Mouse (Mus musculus): ENCODE measurements around the gene Insm1. TPM values are rescaled to one million over a fixed set of nuclear protein-coding genes. Genes with fewer than 3 reads are reported as not detected.

Insm1 gene
- 1 to 10 TPM; 7.2 to 8.4 TPM for total RNA-seq (2021)
- long read RNA-seq, experiment 1, partial matches to known transcripts: 0 of 1 reads
- long read RNA-seq, experiment 1, other reads (novel, unspliced or antisense): 0 of 1 reads
- long read RNA-seq, experiment 2, transcript Insm1-201 (1 exons, 3,100 nt): major isoform, 9 of 9 reads
- long read RNA-seq, experiment 2, partial matches to known transcripts: 0 of 9 reads
- long read RNA-seq, experiment 2, other reads (novel, unspliced or antisense): 0 of 9 reads

DNA sequence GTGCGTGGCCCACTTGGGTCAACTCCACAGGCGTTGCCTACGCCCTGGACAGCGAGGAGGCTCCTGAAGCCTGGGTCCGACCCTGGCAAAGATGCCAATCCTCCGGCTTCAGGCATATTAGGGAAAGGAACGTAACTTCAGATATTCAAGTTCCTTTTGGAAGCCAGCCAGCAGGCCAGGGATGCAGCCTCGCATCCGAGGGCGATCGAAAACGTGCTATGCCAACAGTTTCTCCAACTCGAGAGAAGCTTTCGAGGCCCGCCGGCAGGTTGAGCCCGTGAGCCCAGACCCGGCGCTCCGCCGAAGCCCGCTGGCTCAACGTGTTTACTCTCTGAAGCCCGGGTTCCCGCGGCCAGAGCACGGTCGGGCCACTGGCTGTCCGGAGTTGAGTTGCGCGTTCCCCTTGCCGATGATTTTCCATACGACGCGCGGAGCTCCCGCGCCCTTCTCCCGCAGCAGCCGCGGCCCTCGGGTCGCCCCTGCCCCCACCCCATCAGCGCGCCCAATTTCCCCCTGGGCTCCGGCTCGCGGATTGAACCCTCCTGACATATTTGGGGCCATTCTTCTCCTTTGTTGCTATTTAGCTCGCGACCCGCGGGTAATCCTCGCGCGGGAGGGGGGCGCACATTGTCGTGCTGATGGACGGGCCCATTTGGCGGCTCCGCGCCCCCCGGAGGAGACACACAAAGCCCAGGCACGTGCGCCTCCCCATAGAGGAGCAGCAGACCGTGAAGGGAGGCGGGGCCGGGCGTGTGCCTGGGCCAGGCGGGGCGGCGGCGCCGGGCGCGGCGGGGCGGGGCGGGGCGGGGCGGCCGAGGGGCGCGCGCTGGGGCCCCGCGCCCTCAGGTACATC is at the start of gene Insm1:
Insm1 (plus strand) TSS at position 846 of the 853 bp plus-strand sequence.
- DNase-seq (ENCODE audit: low spot score in 2 of 2): peak; percentile 39 to 59

DNA sequence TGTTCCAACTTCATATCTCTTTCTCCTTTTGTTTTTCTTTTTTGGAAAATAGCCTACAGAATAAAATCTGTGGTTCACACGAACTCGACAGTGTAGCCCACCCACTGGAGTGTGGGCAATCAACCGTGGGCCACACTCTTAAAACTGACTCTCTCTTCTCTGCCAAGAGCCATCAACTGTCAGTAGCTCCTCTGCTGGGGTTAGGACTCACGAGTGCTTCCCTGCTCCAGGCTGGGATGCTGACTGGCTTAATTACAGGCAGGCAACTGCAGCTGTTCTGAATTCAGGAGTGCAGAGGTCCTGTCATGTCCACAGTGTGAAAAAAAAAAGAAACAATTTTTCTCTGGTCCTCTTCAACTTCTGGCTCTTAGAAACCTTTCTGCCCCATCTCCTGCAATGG is 49.6 kb upstream of the Insm1 start:
- no peak for DNase-seq (ENCODE audit: low spot score in 2 of 2)

DNA sequence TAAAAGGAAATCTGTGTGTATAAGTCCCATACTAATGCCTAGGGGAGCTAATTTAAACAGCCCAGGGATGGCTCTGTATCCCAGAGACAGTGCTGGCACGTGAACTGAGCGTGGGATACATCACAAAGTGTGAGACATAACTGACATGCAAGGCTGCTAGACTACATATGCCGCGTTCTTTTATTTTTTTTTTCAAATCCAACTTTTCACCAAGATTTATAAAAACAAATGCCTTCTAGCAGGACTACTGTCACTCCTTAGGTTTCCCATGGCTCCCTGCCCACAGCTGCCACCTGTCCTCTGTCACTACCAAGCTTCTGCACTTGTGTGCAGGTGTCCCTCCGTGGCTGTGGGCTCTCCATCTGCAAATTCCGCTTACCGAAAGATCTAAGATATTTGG is 47.5 kb upstream of the Insm1 start:
- DNase-seq (ENCODE audit: low spot score in 2 of 2): peak in 1 of 2 experiments; percentile 41

- DNase-seq (ENCODE audit: low spot score in 2 of 2): no peak
Measured at GRCm38 (mm10) chr2:146178718-146179117, 43.0 kb upstream of the Insm1 start.

GRCm38 (mm10) chr2:146183830-146184793 is 37.6 kb upstream of the Insm1 start:
- DNase-seq (ENCODE audit: low spot score in 2 of 2): no peak

DNA sequence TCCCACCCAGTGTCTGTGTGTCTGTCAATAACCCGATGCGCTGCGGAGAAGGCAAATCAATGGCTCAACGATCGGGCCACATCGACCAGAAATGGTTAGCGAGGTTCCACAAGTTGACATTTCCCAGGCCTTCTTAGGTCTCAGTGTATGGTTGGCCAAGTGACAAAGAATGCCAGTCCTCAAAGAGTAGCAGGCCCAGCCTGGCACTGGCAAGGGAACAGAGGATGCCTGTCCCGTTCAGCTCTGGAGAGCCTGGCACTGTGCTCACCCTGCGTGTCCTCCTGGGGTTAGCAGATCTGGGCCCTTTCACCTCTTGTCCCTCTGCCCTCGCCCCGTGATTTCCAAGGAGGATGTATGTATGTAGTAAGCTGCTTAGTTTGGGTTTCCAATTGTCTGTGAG is 25.6 kb upstream of the Insm1 start:
- no peak for DNase-seq (ENCODE audit: low spot score in 2 of 2)

DNA sequence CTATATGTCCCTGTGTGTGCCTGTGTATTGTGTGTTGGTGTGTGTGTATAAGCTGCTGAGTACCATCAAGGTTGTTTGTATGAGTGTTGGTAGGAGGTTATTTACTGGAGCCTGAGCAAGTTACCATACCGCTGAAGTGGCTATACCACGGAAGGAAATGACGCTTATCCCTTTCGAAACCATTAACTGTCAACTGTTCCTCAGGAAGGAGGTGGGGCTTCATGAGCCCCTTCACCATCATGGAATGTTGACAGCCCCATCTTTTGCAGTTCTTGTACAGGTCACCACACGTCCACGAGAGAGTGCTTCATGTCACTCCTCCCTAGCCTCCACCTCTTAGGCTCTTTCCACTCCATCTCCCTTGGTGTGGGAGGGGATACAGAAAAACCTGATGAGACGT is 23.8 kb upstream of the Insm1 start:
- no peak for DNase-seq (ENCODE audit: low spot score in 2 of 2)

DNA sequence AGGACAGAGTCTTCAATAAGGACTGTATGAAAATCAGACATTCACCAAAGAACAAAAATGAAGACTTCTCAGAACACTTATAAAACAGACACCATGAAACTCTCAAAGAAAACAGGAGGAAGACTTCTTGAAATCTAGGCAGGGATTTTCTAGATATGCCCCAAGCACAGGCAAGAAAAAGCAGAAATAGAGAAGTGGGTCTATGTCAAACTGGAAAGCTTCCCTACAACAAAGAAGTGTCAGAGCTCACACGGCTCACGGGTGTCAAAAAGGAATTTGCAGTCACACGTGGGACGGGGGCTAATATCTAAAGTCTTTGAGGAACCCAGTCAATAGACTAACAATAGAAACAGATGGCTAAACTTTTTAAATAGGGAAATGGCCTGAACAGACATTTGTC is 10.8 kb upstream of the Insm1 start:
- DNase-seq (ENCODE audit: low spot score in 2 of 2): no peak

DNA sequence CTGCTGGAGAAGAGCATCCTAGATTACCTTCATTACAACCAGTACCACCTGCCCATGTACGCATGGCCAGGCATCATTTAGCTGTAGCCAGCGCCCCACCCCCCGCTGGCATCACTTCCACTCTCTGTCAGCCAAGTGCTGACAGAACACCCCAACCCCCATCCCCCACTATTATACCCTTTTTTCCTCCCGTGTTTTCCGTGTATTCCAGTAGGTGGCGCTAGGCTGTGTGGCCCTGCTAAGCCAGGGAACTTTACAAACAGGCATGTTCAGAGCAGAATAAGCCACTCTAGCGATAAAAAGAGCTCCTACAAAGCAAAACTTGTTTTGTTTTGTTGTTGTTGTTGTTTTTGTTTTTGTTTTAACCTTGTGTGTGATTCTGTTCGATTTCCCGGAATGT is 7.0 kb upstream of the Insm1 start:
- peak; percentile 50 to 71 for DNase-seq (ENCODE audit: low spot score in 2 of 2)

DNA sequence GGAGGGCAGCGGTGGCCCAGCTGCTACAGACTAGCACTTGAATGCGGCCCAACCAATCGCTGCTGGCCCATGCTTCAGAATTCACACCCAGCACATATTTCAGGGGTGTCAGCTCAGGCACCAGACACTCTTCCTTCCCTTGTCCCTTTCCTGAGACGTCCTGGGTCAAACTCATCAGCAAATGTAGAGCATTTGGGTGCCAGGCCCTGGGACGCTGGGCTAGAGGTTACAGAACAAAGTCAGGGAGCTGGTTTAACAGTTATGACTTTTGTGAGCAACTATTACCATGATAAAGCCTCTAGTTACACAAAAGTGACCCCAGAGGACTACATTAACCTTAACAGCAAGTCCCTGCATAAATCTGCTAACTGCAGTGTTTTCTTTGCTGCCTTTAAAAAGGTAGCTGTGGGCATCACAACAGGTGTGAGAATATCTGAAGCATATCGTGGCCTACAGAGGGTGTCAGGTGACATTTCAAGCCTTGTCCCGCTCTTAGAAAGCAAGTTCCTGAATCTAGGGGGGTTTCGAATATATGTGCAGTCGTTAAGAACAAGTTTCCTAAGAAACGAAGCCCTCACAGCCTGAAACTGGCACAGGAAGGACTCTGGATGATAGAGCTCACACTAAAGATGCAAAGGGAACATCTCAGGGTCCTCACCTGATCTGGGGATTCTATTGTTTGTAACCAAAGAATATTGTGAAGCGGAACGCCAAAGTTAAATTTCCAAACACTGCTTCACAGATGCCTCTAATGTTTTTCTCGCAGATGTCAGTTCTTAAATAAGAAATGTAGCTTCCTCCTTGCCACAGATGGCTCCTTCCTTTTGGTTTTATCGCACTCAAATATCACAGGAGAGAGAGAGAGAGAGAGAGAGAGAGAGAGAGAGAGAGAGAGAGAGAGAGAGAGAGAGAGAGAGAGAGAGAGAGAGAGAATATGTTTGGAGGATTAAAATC is 5.3 kb upstream of the Insm1 start:
- no peak for DNase-seq (ENCODE audit: low spot score in 2 of 2)

DNA sequence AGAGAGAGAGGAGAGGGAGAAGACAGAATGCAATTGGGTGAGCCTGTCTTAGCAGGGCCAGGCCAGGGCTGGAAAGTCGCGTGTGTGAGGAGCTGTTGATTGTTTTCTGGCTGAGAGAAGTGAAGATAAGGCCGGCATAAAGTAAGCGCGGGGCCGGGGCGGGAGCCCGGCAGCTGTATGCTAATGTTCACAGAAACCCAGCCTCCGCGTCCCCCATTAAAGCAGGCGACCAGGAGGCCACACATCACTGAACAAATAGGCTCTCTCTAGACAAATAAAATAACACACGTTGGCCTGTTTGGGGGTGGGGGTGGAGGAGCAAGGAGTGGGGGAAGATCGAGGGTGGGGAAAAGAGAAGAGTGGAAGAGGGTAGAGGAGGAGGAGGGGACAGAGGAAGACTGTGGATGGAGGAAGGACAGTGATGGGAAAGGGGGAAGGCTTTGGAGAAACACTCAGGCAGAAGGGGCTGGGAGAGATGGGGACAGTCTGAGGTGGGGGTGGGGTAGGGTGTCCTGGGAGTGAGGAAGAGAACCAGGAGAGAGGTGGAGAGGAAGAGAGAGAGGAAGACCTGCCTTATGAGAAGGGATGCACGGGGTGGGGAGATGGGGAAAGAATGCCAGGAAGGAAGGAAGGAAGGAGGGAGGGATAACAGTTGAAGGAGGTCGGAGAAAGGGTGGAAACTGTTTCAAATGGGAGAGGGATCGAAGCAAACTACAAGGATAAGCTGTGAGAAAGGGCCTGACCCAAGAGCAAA is 4.3 kb upstream of the Insm1 start:
- DNase-seq (ENCODE audit: low spot score in 2 of 2): no peak

DNA sequence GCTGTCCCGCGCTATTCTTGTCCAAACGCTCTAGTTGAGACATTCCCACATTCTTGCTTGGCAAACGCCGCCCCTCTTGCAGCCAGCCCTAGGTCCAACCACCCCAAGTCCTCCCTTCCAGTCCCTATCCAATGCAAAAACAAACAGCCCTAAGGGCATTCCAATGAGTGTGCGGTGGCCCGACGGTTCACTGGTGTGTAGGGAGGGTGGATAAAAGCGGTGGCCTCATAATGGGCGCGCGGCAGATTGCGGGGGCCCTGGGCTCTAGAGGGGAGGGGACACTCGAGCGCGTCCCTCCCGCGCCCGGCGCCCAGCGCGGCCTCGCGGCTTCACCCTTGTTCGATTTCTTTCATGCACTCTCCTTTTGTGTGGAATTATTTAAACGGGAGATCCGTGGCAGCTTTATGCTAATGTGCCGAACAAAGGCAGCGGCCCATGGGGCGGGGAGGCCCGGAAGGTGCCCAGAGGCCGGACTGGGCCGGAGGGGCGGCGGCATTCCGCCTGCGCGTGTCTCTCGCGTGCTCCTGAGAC is 3.5 kb upstream of the Insm1 start:
- DNase-seq (ENCODE audit: low spot score in 2 of 2): no peak

GRCm38 (mm10) chr2:146218881-146219535 is 2.7 kb upstream of the Insm1 start:
- no peak for DNase-seq (ENCODE audit: low spot score in 2 of 2)

GRCm38 (mm10) chr2:146219791-146220190 is 1.9 kb upstream of the Insm1 start:
- no peak for DNase-seq (ENCODE audit: low spot score in 2 of 2)

DNA sequence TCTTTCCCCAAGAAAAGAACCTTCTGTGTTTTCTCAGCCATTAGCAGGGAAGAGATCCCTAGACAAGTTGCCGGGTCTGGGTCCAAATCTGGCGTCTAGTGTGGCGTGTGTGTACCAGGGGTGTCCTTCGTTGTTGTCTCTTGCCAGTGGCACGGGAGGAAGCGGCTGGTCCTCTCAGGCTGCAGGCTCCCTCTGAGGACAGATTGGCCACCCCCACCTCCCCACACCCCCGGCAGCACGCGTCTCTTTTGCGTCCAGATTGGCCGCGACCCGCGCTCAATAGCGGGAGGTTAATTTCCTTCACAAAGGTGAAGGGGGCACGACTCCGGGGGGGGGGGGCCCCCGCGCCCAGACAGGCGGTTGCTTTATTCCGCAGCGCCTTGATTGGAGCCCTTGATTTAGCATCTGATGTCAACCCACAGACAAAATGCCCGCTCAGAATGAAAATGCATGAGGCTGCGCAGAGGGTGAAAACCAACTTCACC is 1.1 kb upstream of the Insm1 start:
- DNase-seq (ENCODE audit: low spot score in 2 of 2): peak in 1 of 2 experiments; percentile 28

DNA sequence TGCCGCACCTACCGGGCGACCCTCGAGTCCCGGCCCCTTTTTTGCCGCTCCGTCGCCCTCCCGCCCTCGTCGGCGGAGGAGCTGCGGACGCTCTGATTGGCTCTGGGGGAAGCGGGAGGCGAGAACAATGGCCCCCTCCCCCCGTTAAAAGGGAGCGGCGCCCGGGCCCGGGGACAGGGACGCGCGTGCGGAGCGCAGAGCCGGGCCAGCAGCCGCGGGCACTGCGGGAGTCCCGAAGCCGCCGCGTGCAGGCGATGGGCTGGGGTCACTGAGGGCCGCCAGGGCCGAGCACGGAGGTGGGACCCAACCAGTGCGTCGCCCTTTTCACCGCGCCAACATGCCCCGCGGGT is 183 bp downstream of the Insm1 start:
- peak; percentile 66 to 74 for DNase-seq (ENCODE audit: low spot score in 2 of 2)

- peak in 1 of 2 experiments; percentile 36 for DNase-seq (ENCODE audit: low spot score in 2 of 2)
Measured at GRCm38 (mm10) chr2:146222279-146223175, 806 bp downstream of the Insm1 start.
